Mouse (Mus musculus) myocyte (in vitro differentiated cells): Measurements from ENCODE around the gene Fev. TPM values are rescaled to one million over a fixed set of nuclear protein-coding genes. Genes with fewer than 3 reads are reported as not detected.

Source experiments
- H3K27me3 ChIP-seq: one replicate; pipeline ENCODE4 v1.6.1; 2011; ENCODE audit not compliant: control insufficient read depth, insufficient read depth, insufficient read length
- H3K36me3 ChIP-seq: one replicate; pipeline ENCODE4 v1.6.1; 2011; ENCODE audit not compliant: control insufficient read depth, insufficient read depth
- H3K4me2 ChIP-seq: one replicate; pipeline ENCODE4 v1.6.1; 2011; ENCODE audit warnings: low read depth, control low read depth
- H3K4me3 ChIP-seq: one replicate; pipeline ENCODE4 v1.5.1; 2011; ENCODE audit warnings: mild to moderate bottlenecking, control low read depth, moderate library complexity
- H3K79me2 ChIP-seq: one replicate; pipeline ENCODE4 v1.6.1; 2011; ENCODE audit not compliant: control insufficient read depth, insufficient read depth
- H3ac ChIP-seq: one replicate; pipeline ENCODE4 v1.6.1; 2011; ENCODE audit not compliant: control insufficient read depth, insufficient read length
- CEBPB ChIP-seq: IDR thresholded peaks from 2 replicates; pipeline ENCODE4 v1.6.1; 2011; ENCODE audit warnings: mild to moderate bottlenecking, moderate library complexity; ENCODE audit not compliant: poor library complexity, insufficient read depth, severe bottlenecking
- E2F4 ChIP-seq: IDR thresholded peaks from one replicate; pipeline ENCODE4 v1.6.1; 2011; ENCODE audit warnings: mild to moderate bottlenecking, control low read depth, moderate library complexity; ENCODE audit not compliant: insufficient read depth
- MAX ChIP-seq: IDR thresholded peaks from one replicate; pipeline ENCODE4 v1.6.1; 2011; ENCODE audit warnings: low read depth, mild to moderate bottlenecking, control low read depth
- MYOD1 ChIP-seq, 3 experiments: IDR thresholded peaks; one replicate each; pipeline ENCODE4 v1.6.1; 2011; ENCODE audit warnings: control low read depth in 2 of 3, low read depth in 2 of 3, mild to moderate bottlenecking in 2 of 3, moderate library complexity in 1 of 3; ENCODE audit not compliant: insufficient read length in 2 of 3, control insufficient read depth in 1 of 3
- MYOG ChIP-seq, 3 experiments: IDR thresholded peaks; one replicate each; pipeline ENCODE4 v1.6.1; 2011; ENCODE audit warnings: control low read depth in 2 of 3, low read depth in 2 of 3, mild to moderate bottlenecking in 2 of 3; ENCODE audit not compliant: insufficient read length in 2 of 3, control insufficient read depth in 1 of 3, insufficient read depth in 1 of 3
- POLR2A ChIP-seq: IDR thresholded peaks from one replicate; pipeline ENCODE4 v1.6.1; 2011; ENCODE audit warnings: low read depth, mild to moderate bottlenecking, control low read depth, moderate library complexity; ENCODE audit not compliant: insufficient read length
- POLR2AphosphoS2 ChIP-seq: IDR thresholded peaks from one replicate; pipeline ENCODE4 v1.6.1; 2011; ENCODE audit warnings: low read depth, control low read depth; ENCODE audit not compliant: insufficient read length
- REST ChIP-seq: IDR thresholded peaks from one replicate; pipeline ENCODE4 v1.6.1; 2011; ENCODE audit warnings: mild to moderate bottlenecking, control low read depth, moderate library complexity; ENCODE audit not compliant: insufficient read depth, insufficient read length
- SRF ChIP-seq: IDR thresholded peaks from one replicate; pipeline ENCODE4 v1.6.1; 2011; ENCODE audit warnings: low read depth; ENCODE audit not compliant: control insufficient read depth, insufficient read length
- TCF12 ChIP-seq: IDR thresholded peaks from one replicate; pipeline ENCODE4 v1.6.1; 2011; ENCODE audit warnings: mild to moderate bottlenecking, control low read depth; ENCODE audit not compliant: poor library complexity, insufficient read depth, severe bottlenecking
- TCF3 ChIP-seq: IDR thresholded peaks from one replicate; pipeline ENCODE4 v1.6.1; 2011; ENCODE audit warnings: low read depth, control low read depth; ENCODE audit not compliant: insufficient read length
- USF1 ChIP-seq: IDR thresholded peaks from one replicate; pipeline ENCODE4 v1.6.1; 2011; ENCODE audit warnings: low read depth, mild to moderate bottlenecking, control low read depth, moderate library complexity
- polyA plus RNA-seq: library from polyadenylated mRNA; unstranded; fragments of >200 nt; fragmentation: generic; extraction: Trizol; gene quantifications from one replicate; pipeline ENCODE4 v1.2.1, GENCODE M21; 2012; ENCODE audit warnings: missing spikeins

The Fev gene
- polyA plus RNA-seq, 1 experiment, result not detected

DNA sequence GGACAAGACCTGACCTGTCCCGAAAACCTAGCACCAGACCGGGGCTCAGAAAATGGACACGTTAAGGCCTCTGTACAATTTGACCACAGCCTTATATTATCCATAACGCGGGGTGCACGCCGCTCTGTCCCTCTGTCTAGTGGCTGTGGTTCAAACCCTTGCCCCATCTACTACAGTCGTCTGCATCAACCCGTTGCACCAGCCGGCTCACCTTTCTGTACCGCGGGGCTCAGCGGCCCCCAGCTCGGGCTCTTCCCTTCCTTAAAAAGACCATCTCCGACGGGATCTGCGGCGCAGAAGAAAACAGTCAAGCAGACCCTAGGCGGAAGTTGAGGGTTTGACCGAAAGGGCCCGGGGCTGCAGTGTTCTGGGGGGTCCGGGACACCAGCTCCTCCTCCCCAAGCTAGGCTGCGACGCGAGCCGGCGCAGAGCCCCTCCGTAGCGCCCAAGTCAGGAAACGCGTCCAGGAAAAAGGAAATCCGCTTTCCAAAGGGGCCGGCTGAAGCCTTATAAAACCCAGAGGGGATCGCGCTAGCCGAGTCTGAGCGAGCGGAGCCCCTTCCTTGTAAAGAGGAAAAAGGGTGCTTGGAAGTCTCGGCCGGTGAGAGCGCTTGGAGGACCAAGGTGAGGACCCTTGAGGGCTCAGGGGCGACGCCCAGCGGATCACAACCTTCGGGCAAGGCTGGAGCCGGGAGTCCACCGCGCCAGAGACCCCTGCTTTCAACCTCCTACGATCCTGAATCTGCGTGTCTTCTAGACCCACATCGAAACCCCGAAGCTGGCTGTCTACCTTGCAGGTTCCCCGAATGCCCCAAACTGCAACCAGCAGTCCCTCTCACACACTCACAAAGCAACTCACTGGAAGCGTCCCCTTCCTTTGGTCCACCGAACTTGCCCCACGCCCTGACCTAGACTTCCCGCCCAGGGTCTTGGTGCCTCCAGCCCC is 750 bp downstream of the Fev start:
- TF ChIP-seq POLR2A (no peak), MAX (no peak), TCF12 (no peak), MYOD1 (IDR thresholded peaks at IDR 0.05; ENCODE audit: control insufficient read depth in 1 of 3, insufficient read length in 2 of 3, low read depth in 2 of 3) (no peak), SRF (no peak), E2F4 (no peak), POLR2AphosphoS2 (no peak), CEBPB (no peak), REST (no peak), MYOG (IDR thresholded peaks at IDR 0.05; ENCODE audit: control insufficient read depth in 1 of 3, insufficient read depth in 1 of 3, insufficient read length in 2 of 3, low read depth in 2 of 3) (no peak), USF1 (no peak), TCF3 (no peak)
- Histone ChIP-seq H3ac (no peak overlapping the region), H3K27me3 (peaks cover 56% of the 10 kb centered on the region), H3K79me2 (no peaks in the 10 kb centered on the region), H3K4me3 (no peak overlapping the region), H3K36me3 (no peaks in the 10 kb centered on the region), H3K4me2 (no peak overlapping the region)

DNA sequence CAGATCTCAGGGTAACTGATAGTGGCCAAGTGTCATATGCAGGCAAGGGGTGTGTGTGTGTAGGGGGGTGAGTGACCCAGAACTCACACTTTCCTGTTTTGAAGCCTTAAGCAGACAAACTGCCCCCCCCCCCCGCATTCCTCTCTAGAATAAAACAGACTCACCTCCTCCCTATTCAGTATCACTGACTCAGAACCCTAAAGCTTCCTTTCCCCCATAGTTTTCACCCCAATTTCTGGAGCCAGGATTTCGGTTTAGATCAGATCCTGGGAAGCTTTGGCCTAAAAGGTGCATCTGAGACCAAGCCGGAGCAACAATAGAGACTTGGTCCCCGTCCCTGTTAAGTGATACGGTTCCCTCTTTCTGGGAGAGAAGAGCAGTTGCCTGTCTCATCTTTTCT is 1.8 kb downstream of the Fev start:
- Histone ChIP-seq H3K4me2 (no peak overlapping the region), H3K36me3 (no peaks in the 10 kb centered on the region), H3K27me3 (peaks cover 65% of the 10 kb centered on the region), H3K79me2 (no peaks in the 10 kb centered on the region), H3ac (no peak overlapping the region), H3K4me3 (no peak overlapping the region)
- TF ChIP-seq MYOD1 (IDR thresholded peaks at IDR 0.05; ENCODE audit: control insufficient read depth in 1 of 3, insufficient read length in 2 of 3, low read depth in 2 of 3), result no peak
- no peak for TF ChIP-seq TCF12
- TF ChIP-seq MAX, result no peak
- no peak for TF ChIP-seq USF1
- TF ChIP-seq POLR2A, result no peak
- TF ChIP-seq SRF, result no peak
- TF ChIP-seq REST, result no peak

DNA sequence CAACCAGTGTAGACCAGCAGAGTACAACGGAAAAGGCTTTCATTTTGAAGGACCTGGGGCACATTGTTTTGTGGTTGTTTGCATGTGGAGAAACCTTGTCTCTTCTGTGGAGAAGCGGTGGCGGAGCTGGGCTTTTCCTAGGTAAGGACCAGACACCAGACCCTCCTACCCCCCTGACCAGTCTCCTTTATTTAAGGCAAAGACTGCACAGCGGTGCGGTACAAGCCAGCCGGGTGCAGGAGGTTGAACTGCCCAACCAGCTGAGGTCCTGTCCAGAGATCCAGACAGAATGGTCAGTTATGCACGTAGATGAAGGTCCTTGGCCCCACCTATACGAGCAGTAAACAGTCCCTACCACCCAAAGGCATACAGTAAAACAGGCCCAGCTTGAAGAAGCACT is 2.4 kb downstream of the Fev start:
- H3K27me3 ChIP-seq, result peaks cover 65% of the 10 kb centered on the region
- no peaks in the 10 kb centered on the region for H3K79me2 ChIP-seq
- no peaks in the 10 kb centered on the region for H3K36me3 ChIP-seq
- no peak overlapping the region for H3ac ChIP-seq
- TF ChIP-seq POLR2AphosphoS2 (no peak), MYOG (IDR thresholded peaks at IDR 0.05; ENCODE audit: control insufficient read depth in 1 of 3, insufficient read depth in 1 of 3, insufficient read length in 2 of 3, low read depth in 2 of 3) (no peak), REST (no peak), POLR2A (no peak)
- H3K4me2 ChIP-seq, result peak overlapping the region; percentile 45
- H3K4me3 ChIP-seq, result no peak overlapping the region

DNA sequence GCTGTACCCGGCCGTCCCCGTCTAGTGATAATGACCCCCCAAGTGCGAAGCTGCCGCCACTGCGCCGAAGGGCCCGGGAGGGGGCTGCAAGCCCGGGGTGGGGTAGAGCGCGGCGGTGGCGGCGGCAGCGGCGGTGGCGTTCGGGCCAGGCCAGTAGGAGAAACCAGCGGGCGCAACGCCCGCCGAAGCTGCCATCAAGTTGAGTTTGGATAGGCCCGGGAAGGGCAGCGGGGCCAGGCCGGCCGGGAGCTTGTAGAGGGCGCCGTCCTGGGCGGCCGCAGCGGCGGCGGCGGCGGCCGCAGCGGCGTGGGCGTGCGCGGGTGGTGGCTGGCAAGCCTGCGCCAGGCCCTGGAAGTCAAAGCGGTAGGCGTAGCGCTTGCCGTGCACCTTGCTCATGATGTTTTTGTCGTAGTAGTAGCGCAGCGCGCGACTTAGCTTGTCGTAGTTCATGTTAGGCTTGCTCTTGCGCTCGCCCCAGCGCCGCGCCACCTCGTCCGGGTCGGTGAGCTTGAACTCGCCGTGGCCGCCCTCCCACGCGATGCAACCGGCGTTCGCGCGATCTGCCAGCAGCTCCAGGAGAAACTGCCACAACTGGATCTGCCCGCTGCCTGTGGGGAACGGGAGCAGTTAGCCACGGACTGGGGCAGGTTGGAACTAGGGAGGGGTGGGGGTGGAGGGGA is 3.0 kb downstream of the Fev start:
- no peaks in the 10 kb centered on the region for H3K36me3 ChIP-seq
- no peak overlapping the region for H3K4me3 ChIP-seq

DNA sequence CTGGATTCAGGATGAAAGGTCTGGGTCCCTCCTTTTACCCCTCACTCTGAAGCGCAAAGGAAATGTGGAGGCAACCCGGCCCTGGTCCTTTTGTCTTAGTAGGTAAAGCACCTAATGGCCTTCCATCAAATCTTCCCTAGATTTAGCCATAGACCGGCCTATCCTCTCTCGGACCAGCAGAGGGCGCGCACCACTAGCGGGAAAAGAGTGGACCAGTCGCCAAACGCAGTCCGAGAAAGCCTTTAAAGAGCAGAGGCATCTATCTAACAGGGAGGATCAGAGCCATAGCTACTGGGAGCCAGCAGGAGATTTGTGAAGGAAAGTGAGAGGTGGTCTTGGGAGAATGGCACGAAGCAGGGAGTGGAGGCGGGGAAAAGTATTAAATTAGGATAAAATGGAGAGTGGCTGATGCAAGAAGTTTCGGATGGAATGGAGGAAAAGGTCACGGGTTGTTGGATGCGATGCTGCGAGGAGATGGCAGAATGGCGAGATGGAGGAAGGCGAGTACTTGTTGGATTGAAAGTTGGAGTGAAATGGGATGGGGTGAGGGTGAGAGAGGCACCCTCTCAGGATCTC is 4.3 kb downstream of the Fev start:
- H3K36me3 ChIP-seq, result no peaks in the 10 kb centered on the region
- no peak overlapping the region for H3ac ChIP-seq
- H3K4me2 ChIP-seq, result peak overlapping the region; percentile 77
- H3K4me3 ChIP-seq, result no peak overlapping the region
- peak; percentile 42 for TF ChIP-seq E2F4
- TF ChIP-seq MAX, result no peak
- H3K79me2 ChIP-seq, result no peaks in the 10 kb centered on the region
- peaks cover 60% of the 10 kb centered on the region for H3K27me3 ChIP-seq

More for the DNA sequence above, 3.0 kb downstream of the Fev start:
- no peak overlapping the region for H3ac ChIP-seq
- TF ChIP-seq MYOD1 (IDR thresholded peaks at IDR 0.05; ENCODE audit: control insufficient read depth in 1 of 3, insufficient read length in 2 of 3, low read depth in 2 of 3) (no peak), MYOG (IDR thresholded peaks at IDR 0.05; ENCODE audit: control insufficient read depth in 1 of 3, insufficient read depth in 1 of 3, insufficient read length in 2 of 3, low read depth in 2 of 3) (no peak)
- H3K27me3 ChIP-seq, result peaks cover 65% of the 10 kb centered on the region
- no peaks in the 10 kb centered on the region for H3K79me2 ChIP-seq
- H3K4me2 ChIP-seq, result peak overlapping the region; percentile 45
